Mouse (Mus musculus) kidney, adult 8-10 months (tissue): ENCODE measurements at regions not wholly inside any gene's neighbourhood (a gene's known extent, or its start where the extent isn't known, plus 50 kb on each side); places are given as distances from the start of the nearest gene placed in this dataset.
A peak's percentile ranks its signal among the peaks of the same experiment; 100 is the strongest.

Experiments
- DNase-seq, 2 experiments: peaks; one replicate each; pipeline ENCODE4 v3.0.0; 2022

- no peak for DNase-seq
Observed at GRCm38 (mm10) chr17:92159325-92159724, 1039.5 kb upstream of the Adcyap1 start.

GRCm38 (mm10) chr17:92185740-92186139 lies 1013.1 kb upstream of the Adcyap1 start:
- DNase-seq: no peak

- peak in 1 of 2 experiments; percentile 17 for DNase-seq
Observed at GRCm38 (mm10) chr17:92210730-92211129, 988.1 kb upstream of the Adcyap1 start.

GRCm38 (mm10) chr17:92216464-92216863 lies 982.4 kb upstream of the Adcyap1 start:
- no peak for DNase-seq
